Mouse (Mus musculus): Measurements from ENCODE around the gene Irf1.

Irf1 gene

GRCm38 (mm10) chr11:53813001-53813868 is 43.4 kb downstream of the Irf1 start:
- DNase-seq = peak; percentile 50

DNA sequence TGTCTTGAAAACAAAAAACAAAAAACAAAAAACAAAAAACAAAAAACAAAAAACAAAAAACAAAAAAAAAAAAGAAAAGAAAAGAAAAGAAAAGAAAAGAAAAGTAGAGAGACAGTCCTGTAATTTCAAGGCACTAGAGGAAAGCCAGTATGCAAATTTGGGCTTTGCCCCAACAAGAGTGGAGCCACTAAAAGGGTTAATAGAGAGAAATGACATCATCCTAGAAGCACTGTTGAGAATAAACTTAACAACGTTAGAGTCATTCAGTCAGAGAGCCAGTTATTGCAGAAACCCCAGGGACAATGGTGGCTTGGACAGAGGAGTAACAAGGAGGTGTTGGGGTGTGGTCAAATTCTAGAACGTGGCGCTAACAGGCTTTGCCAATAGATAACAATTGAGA is 45.0 kb downstream of the Irf1 start:
- no peak for DNase-seq

DNA sequence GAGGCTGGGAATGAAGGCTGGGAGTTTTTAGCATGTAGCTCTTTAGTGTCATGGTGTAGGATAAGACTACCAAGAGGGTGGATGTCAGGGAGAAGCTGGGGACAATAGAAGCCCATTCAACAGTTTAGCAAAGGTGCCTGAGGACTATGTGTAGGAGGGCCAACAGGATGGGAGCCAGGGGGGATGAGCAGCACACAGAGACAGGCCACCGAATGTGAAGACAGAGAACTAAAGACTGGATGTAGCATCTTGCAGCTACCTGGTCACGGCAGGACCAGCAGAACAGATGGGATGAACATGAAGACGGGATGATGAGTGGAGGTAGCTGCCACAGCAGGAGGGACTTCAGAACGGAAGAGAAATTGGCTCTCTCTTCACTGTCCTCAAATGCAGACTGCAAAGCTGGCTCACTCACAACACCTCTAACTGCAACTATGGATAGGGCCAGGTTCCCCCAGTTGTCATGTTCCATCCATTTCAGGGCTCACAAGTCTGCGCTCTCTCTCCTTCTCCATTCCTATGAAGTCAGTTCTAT is 47.1 kb downstream of the Irf1 start:
- DNase-seq = no peak

GRCm38 (mm10) chr11:53818794-53819193 is 49.0 kb downstream of the Irf1 start:
- DNase-seq = peak; percentile 69

DNA sequence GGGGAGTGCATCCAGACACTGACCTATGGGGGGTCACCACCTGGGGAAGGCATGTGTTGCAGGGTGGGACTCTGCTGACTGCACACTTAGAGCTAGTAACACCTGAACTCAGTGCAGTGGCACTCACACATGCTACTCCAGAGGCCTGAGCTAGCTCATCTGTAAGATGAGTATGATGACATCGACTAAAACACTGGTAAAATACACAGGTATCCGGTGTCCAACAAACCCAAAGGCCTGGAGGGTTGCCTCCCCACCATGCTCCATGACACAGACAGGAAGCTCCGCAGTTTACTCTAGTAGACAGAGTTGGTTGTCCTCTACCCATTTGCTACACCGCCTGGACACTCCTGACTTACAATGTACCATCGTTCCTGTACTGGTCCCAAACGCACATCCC is 49.7 kb downstream of the Irf1 start:
- DNase-seq = no peak

GRCm38 (mm10) chr11:53820516-53821170 is 50.8 kb downstream of the Irf1 start:
- no peak for DNase-seq

- peak; percentile 39 for DNase-seq
These were observed 51.6 kb downstream of the Irf1 start for GRCm38 (mm10) chr11:53821230-53821944.

DNA sequence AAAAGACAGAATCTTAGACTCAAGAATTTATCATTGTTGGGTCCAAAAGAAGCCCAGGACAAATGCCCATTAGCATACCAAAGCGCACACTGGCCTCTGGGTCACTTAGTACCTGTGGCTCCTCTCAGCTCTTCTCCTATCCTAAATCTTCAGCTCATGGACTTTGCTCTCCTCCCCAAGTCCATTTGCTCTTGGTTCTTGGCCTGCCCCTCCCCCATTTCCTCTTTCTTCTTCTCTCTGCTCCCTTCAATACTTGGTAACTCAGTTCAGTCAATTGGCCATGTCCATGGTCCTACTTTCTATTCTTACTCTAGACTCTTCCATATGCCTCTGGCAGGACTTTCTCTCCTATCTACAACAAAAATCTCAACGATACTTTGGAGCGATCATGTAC is 52.1 kb downstream of the Irf1 start:
- DNase-seq = no peak

DNA sequence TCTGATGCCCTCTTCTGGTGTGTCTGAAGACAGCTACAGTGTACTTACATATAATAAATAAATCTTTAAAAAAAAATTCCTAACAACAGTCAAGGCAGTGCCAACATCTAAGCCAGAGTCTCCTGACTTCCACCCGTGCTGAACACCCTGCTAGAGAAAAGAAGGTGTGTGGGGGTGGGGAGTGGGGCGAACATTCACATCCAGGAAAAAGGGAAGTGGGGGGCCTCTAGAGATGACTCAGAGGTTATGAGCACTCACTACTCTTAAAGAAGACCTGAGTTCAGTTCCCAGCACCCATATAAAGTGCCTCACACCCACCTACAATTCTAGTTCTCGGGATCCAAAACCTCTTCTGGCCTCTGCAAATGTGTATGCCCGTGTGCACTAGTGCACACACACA is 55.6 kb downstream of the Irf1 start:
- DNase-seq = no peak

Data from lung, postnatal 10 days (tissue).